Mouse (Mus musculus) hindbrain, embryonic 16.5 days (tissue): ENCODE data around the gene Ak4. TPM values are rescaled to one million over a fixed set of nuclear protein-coding genes. Genes with fewer than 3 reads are reported as not detected.

Experiments
- ATAC-seq: fragments of 200-750 bp; cut with Nextera tagmentation; 2 replicates; pipeline ENCODE4 v1.8.0; 2017; ENCODE audit warnings: moderate TSS enrichment, moderate library complexity
- H3K27ac ChIP-seq: fragments of 300-500 bp; sonication (generic); 2 replicates; pipeline ENCODE4 v1.5.1; 2014; ENCODE audit warnings: low read depth, mild to moderate bottlenecking, control low read depth, low read length, moderate library complexity
- H3K27me3 ChIP-seq: fragments of 300-500 bp; sonication (generic); replicated peaks from 2 replicates; pipeline ENCODE4 v1.6.1; 2014; ENCODE audit warnings: low read length; ENCODE audit not compliant: control insufficient read depth, insufficient read depth
- H3K36me3 ChIP-seq: fragments of 300-500 bp; sonication (generic); 2 replicates; pipeline ENCODE4 v1.6.1; 2014; ENCODE audit warnings: mild to moderate bottlenecking, low read length, moderate library complexity, mixed read lengths; ENCODE audit not compliant: control insufficient read depth, insufficient read depth
- H3K4me1 ChIP-seq: fragments of 300-500 bp; sonication (generic); 2 replicates; pipeline ENCODE4 v1.6.1; 2014; ENCODE audit warnings: low read depth, low read length; ENCODE audit not compliant: control insufficient read depth, insufficient read depth
- H3K4me2 ChIP-seq: fragments of 300-500 bp; sonication (generic); 2 replicates; pipeline ENCODE4 v1.6.1; 2014; ENCODE audit warnings: mild to moderate bottlenecking, low read length, control low read depth, moderate library complexity
- H3K4me3 ChIP-seq: fragments of 300-500 bp; sonication (generic); 2 replicates; pipeline ENCODE4 v1.5.1; 2014; ENCODE audit warnings: mild to moderate bottlenecking, low read length, control low read depth, moderate library complexity
- H3K9ac ChIP-seq: fragments of 300-500 bp; sonication (generic); 2 replicates; pipeline ENCODE4 v1.6.1; 2014; ENCODE audit warnings: low read depth, mild to moderate bottlenecking, control low read depth, low read length, moderate library complexity
- H3K9me3 ChIP-seq: fragments of 300-500 bp; sonication (generic); 2 replicates; pipeline ENCODE4 v1.6.1; 2014; ENCODE audit warnings: mild to moderate bottlenecking, low read length, moderate library complexity; ENCODE audit not compliant: control insufficient read depth
- WGBS: fragments of 180-500 bp; shearing (Covaris S2); extraction: QIAGEN DNeasy Blood & Tissue Kit; methylation state at CpG from one replicate; pipeline ENCODE4 v1.1.7; 2014; 5-methylcytosine and 5-hydroxymethylcytosine counted together
- polyA plus RNA-seq: library from polyadenylated mRNA; unstranded; fragments of >200 nt; fragmentation: Nextera tagmentation; extraction: Ambion mirVana; gene quantifications from 2 replicates; pipeline ENCODE4 v1.2.1, GENCODE M21; 2015

The Ak4 gene
- polyA plus RNA-seq, 1 experiment from 2014 or later = 12.9 TPM

DNA sequence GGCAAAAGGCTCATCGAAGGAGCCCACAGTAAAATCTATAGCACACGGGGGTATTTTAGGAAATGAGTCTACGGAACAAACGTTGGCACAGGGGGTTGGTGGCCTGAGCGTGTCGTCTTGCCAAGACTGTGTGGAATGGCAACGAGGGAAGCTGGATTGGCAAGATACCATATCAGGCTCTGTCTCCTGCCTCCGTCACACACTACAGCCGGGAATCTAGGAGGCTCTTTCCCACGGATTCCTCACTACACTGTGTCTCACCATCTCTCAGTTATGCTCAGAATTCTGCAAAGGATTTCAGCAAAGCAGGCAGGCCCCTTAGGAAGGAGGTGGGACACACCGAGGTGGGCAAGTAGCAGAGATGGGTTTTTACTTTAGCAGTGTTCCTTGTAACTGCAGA is 2.1 kb upstream of the Ak4 start:
- H3K4me1 ChIP-seq = peaks cover 7% of the 10 kb centered on the region; the same call in 1 of the 2 replicates
- no peak overlapping the region for H3K4me3 ChIP-seq
- no peak for ATAC-seq
- H3K36me3 ChIP-seq = no peaks in the 10 kb centered on the region
- no peaks in the 10 kb centered on the region for H3K9me3 ChIP-seq
- H3K27ac ChIP-seq = no peak overlapping the region
- no peak overlapping the region for H3K4me2 ChIP-seq
- H3K27me3 ChIP-seq = no peaks in the 10 kb centered on the region; the same call in 1 of the 2 replicates
- WGBS = 77% methylated on average over 11 of the region's 11 CpGs
- no peak overlapping the region for H3K9ac ChIP-seq

DNA sequence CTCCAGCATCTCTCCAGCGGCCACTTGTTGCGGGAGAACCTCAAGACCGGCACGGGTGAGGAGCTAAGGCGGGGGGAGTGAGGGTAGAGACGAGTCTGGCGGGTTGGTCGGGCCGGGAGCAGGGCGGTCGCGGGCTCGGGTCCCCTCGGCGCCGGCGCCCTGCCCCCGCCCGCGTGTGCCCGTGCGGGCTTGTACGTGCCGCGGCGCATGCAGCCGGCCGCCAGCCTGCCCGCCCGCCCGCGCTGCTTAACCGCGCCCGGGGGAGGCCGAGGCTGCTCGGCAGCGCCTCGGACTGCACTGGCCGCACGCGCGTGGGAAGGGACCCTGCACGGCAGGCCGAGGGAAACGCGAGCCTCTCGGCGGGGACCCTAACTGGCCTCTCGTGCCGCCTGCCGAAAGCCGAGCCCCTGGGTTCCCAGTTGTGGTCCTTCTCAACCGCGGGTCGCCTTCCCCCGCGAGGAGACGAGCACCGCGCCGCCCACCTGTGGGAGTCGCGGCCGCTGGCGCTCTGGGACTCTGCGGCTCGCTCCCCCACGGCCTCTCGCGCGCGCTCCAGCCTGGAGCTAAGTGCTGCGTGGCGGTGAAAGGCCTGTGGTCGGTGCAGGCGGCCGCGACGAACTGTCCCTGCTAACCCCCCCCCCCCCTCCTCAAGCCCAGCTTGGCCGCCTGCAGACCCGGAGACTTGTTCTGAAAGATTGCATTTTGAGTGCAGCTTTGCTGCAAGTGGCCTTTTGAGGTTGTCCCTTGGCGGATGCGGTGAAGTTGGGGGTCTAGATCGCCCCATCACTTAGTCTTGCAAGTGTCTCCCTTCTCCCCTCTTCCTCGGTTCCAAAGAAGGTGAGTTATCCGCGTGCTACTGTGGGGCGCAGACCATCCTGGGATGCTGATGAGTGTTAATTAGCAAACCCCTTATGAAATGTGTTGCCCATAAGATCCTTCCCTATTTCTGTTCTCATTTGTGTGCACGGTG is 1.1 kb downstream of the Ak4 start:
- Histone ChIP-seq H3K4me2 (peak overlapping the region; percentile 99), H3K9me3 (no peaks in the 10 kb centered on the region), H3K4me3 (peak overlapping the region; percentile 81), H3K36me3 (no peaks in the 10 kb centered on the region), H3K9ac (peak overlapping the region; percentile 80), H3K27me3 (no peaks in the 10 kb centered on the region; the same call in 1 of the 2 replicates), H3K27ac (peak overlapping the region; percentile 71; the same call in 1 of the 2 replicates), H3K4me1 (peaks cover 16% of the 10 kb centered on the region)
- peak; percentile 81 for ATAC-seq
- under 1% methylated on average over 46 of the region's 90 CpGs for WGBS

DNA sequence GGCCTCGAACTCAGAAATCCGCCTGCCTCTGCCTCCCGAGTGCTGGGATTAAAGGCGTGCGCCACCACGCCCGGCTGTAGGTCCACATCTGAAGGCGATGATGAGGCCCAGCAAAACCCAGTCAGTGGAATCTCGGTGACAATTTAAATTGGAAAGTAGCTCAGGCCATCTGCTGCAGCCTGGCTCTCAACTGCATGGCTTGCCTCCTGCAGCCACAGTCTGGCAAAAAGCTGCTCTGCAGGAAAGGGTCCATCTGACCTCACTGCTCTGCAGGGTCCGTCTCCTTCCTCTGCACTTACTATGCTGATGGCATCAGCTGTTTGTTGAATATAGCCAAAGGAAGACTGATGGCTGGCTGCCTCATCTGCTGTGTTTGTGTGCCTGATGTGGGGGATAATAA is 3.9 kb downstream of the Ak4 start:
- peak; percentile 38; the same call in 1 of the 2 replicates for ATAC-seq
- Histone ChIP-seq H3K4me3 (no peak overlapping the region), H3K9me3 (no peaks in the 10 kb centered on the region), H3K27ac (no peak overlapping the region; the same call in 1 of the 2 replicates), H3K27me3 (no peaks in the 10 kb centered on the region; the same call in 1 of the 2 replicates), H3K4me1 (peaks cover 16% of the 10 kb centered on the region), H3K4me2 (no peak overlapping the region), H3K9ac (no peak overlapping the region), H3K36me3 (no peaks in the 10 kb centered on the region)
- 64% methylated on average over 10 of the region's 10 CpGs for WGBS

DNA sequence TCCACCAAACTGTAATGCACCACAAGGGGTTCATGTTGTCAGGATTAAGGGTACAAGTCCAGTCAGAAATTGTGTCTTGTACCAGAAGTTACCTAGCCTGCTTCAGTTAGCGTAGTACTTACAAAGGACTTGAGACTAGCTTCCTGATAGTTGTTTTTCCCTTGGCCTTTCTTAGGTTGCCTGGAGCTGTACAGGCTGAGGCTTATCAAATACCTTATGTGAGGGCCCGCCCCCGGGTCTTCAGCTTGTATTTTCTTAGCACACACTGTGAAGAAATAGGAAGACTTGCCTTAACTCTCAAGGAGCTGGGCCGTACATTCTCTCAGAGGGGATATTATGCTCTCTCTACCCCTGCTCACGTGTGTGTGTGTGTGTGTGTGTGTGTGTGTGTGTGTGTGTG is 4.5 kb downstream of the Ak4 start:
- ATAC-seq = no peak
- Histone ChIP-seq H3K27me3 (no peaks in the 10 kb centered on the region), H3K9me3 (no peaks in the 10 kb centered on the region), H3K4me3 (no peak overlapping the region), H3K9ac (no peak overlapping the region), H3K27ac (no peak overlapping the region; the same call in 1 of the 2 replicates), H3K4me1 (peaks cover 16% of the 10 kb centered on the region), H3K36me3 (no peaks in the 10 kb centered on the region), H3K4me2 (no peak overlapping the region)
- WGBS = 88% methylated on average over 5 of the region's 5 CpGs

DNA sequence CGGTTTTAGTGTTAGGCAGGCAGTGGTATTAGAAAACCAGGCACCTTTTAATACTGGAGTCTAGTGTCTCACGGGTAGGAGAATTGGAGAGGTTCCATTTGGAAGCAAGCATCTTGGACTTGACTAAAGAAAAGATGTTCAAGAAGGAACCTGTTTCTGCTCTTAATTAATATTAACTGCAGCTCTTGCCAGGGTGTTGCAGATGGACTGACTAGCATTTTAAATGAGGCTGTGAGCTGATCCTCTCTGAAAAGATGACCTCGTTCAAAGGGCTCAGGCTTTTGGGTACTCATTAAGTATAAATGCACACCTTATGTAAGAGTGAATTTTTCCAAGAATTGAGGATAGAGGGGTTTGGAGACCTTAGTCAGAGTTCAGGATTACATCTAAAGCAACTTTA is 5.4 kb downstream of the Ak4 start:
- no peak overlapping the region for H3K27ac ChIP-seq
- WGBS = 76% methylated on average over 3 of the region's 3 CpGs
- no peaks in the 10 kb centered on the region for H3K36me3 ChIP-seq
- H3K4me2 ChIP-seq = no peak overlapping the region
- no peak overlapping the region for H3K9ac ChIP-seq
- no peak for ATAC-seq
- no peaks in the 10 kb centered on the region for H3K9me3 ChIP-seq
- peaks cover 12% of the 10 kb centered on the region for H3K4me1 ChIP-seq
- H3K27me3 ChIP-seq = no peaks in the 10 kb centered on the region
- H3K4me3 ChIP-seq = no peak overlapping the region

DNA sequence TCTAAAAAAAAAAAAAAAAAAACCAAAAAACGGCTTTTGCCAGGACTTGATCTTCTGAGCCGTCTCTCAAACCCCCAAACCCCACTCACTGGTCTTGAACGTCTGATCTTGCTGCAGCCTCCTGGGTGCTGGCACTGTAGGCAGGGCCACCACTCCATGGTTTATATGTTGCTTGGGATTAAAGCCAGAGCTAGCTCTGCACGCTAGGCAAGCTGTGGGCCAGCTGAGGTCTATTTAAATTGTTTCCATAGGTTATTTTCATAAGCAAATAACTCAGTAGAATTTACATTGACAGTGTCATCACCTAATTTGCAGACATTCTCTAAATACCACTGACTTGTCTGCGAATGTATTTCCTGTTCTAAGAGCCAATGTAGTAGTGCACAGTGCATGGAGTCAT is 6.0 kb downstream of the Ak4 start:
- H3K4me2 ChIP-seq = no peak overlapping the region
- H3K9ac ChIP-seq = no peak overlapping the region
- H3K4me3 ChIP-seq = no peak overlapping the region
- no peak overlapping the region for H3K27ac ChIP-seq
- ATAC-seq = no peak
- H3K9me3 ChIP-seq = no peaks in the 10 kb centered on the region
- peaks cover 12% of the 10 kb centered on the region for H3K4me1 ChIP-seq
- no peaks in the 10 kb centered on the region for H3K36me3 ChIP-seq
- 77% methylated on average over 5 of the region's 5 CpGs for WGBS
- no peaks in the 10 kb centered on the region for H3K27me3 ChIP-seq

DNA sequence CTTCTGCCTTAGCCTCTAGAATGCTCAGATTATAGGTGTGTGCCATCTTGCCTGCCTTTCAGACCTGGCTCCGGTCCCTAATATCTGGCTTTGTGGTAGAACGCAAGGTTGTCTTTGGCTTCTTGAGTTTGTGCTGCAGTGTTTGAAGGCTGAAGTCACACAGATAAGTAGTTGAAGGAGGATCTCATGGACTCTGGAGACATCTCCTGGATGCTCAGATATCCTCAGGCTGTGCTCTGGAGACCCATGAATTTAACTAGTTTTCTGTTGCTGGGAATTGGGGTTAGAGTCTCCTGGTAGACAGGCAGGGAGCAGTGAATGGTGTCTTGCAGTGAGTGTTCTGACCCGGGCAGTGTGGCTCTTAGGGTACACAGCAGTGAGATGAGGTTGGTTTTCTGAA is 6.6 kb downstream of the Ak4 start:
- Histone ChIP-seq H3K4me2 (no peak overlapping the region), H3K4me1 (peaks cover 9% of the 10 kb centered on the region), H3K27ac (no peak overlapping the region), H3K36me3 (no peaks in the 10 kb centered on the region), H3K27me3 (no peaks in the 10 kb centered on the region), H3K4me3 (no peak overlapping the region), H3K9me3 (no peaks in the 10 kb centered on the region), H3K9ac (no peak overlapping the region)
- ATAC-seq = no peak
- 88% methylated on average over 3 of the region's 3 CpGs for WGBS

DNA sequence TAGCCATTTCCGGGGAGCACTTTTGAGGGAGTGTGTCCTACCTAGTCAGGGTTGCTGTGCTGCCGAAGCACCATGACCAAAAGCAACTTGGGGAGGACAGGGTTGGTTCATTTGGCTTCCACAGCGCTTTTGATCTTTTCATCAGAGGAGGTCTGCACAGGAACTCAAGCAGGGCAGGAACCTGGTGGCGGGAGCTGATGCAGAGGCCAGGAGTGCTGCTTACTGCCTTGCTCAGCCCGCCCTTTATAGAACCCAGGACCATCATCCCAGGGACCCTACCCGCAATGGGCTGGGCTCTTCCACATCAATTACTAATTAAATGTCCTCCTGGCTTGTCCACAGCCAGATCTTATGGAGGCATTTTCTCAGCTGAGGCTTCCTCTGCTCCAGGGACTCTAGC is 7.5 kb downstream of the Ak4 start:
- no peak overlapping the region for H3K4me2 ChIP-seq
- 92% methylated on average over 6 of the region's 6 CpGs for WGBS

DNA sequence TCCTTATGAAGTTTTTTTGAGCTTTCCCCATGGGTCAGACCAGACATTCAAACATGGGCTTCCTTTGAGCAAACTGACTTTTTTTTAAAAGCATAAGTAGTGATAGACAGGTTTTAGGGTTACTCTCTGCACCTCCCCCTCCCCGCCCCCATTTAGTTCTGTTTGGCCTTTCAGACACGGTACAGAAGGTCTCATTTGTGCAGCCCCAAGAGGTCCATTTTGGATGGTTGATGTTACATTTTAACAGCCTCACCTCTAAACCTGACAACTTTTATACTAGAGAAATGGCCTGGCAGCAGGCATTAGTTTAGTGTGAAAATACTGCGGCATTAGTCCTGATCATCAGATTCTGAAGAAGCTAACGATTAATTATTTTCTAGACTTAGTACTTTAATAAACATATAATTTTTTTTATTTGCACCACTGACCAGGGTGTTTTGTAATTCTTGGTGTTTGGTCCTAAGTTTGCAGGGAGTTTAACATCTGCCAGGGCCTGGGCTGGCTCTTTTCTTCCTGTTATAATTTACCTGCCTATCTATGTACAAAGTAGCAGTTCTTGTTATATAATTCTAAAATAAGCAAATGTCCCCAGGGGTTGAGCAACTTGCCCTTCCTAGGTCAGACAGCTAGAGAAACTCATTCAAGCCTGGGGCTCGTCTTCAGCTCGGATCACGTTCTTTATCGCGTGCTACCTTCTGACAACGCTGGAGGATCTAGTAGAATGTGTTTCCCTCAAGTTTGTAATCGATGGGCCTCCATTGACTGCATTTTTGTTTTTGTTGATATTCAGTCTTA is 9.0 kb downstream of the Ak4 start:
- no peaks in the 10 kb centered on the region; the same call in 1 of the 2 replicates for H3K9me3 ChIP-seq
- no peak overlapping the region for H3K4me2 ChIP-seq
- H3K4me1 ChIP-seq = peaks cover 8% of the 10 kb centered on the region
- H3K27me3 ChIP-seq = no peaks in the 10 kb centered on the region
- 86% methylated on average over 11 of the region's 11 CpGs for WGBS
- no peak overlapping the region for H3K9ac ChIP-seq
- no peak overlapping the region for H3K27ac ChIP-seq
- H3K36me3 ChIP-seq = no peaks in the 10 kb centered on the region; the same call in 1 of the 2 replicates
- no peak for ATAC-seq
- H3K4me3 ChIP-seq = no peak overlapping the region

More for the DNA sequence above, 7.5 kb downstream of the Ak4 start:
- no peak for ATAC-seq
- no peak overlapping the region for H3K9ac ChIP-seq
- H3K36me3 ChIP-seq = no peaks in the 10 kb centered on the region; the same call in 1 of the 2 replicates
- H3K27me3 ChIP-seq = no peaks in the 10 kb centered on the region
- H3K9me3 ChIP-seq = no peaks in the 10 kb centered on the region; the same call in 1 of the 2 replicates
- H3K4me1 ChIP-seq = peaks cover 8% of the 10 kb centered on the region
- no peak overlapping the region for H3K27ac ChIP-seq
- no peak overlapping the region for H3K4me3 ChIP-seq
